Mouse (Mus musculus): ENCODE data around the gene Kank1. TPM values are rescaled to one million over a fixed set of nuclear protein-coding genes. Genes with fewer than 3 reads are reported as not detected.

Kank1 gene
- total RNA-seq, 2 experiments from 2014 or later: 50.3 to 50.6 TPM

DNA sequence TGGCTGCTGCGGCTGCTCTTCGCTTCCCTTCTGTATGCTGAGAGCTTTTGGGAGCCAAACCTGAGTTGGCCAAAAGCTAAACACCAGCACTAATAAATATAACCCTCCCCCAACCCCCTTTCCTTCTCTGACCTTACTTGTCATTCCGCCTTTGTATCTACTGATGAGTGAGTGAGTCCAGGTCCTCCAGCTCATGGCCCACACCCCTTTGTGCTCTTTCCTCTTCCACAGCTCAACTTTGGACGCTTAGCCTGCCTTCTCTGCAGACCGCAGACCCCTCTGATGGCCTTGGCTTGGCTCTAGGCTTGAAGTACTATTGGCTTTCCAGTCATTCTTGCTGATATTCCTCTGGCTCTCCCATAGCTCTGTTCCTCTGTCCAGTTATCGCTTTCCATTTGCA lies 16.4 kb downstream of the Kank1 start:
- peak; percentile 20 for DNase-seq

DNA sequence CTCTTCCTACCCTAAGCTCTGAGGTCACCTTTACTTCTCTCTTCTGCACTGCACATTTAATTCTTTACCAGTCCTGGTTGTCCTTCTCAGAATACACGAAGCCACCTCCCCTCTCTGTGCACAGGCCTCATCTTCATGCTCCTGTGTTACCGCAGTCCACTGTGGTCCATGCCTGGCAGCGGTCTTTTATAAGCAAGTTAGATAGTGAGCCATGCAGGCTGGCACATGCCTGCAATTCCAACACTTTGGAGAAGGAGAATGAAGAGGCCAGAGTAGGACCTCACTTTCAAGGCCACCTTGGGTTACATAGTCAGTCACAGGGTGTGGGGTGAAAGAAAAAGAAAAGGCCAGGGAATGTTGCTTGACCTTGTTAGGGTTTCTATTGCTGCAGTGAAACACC lies 16.9 kb downstream of the Kank1 start:
- peak; percentile 26 for DNase-seq

DNA sequence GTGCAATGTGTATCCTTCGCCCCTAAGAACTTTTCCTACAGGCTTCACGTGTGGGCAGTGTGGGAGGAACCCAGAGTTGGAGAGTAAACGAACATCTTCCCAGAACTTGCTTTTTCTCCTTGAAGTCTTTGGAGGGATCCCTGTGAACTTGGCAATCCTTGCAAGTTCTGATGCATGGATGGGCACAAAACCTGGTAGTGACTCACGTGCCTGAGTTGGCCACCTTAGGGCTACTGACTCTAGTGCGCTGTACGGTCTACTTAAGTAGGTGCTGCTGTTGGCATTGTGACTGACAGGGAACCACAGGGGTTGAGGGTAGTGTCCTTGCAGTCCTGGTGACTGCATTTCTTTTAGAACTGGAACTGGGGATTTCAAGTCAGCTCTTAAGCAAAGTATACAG lies 21.5 kb downstream of the Kank1 start:
- DNase-seq: no peak

DNA sequence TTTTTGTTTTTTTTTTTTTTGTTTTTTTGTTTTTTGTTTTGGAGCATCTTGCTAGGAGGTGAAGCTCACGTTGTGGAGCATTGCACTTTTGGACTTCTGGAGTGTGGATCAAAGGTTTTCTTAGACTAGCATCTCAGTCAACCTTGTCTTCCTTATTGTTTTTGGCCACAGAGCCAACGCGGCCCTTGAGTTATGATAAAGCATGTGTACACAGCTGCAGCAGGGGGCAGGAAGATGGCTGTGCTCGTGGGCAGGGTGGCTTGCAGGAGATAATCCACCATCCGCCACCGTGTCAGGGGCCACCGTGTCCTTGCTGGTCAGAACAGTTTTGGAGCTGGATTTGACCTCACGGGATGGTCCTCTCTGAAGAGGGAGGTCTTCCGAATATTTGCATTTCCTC lies 29.4 kb downstream of the Kank1 start:
- DNase-seq: no peak

DNA sequence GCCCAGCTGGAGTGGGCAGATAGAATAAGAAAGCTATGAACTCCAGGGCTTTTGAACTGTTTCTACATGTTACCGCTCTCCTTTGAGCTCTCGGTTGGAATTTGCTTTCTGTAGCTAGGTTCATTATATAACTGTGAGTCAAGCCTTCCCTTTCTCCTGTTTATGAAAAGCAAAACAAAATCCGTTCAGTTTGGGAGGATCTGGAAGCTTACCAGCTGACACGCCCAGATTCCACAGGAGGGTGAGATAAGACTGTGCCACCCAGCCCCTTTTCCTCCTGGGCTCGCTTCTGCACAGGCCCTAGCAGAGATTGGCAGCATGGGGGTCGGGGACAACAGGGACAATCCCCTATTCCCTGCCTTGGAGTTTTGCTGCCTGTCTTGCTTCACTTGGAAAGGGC lies 30.5 kb downstream of the Kank1 start:
- peak; percentile 38 for DNase-seq

DNA sequence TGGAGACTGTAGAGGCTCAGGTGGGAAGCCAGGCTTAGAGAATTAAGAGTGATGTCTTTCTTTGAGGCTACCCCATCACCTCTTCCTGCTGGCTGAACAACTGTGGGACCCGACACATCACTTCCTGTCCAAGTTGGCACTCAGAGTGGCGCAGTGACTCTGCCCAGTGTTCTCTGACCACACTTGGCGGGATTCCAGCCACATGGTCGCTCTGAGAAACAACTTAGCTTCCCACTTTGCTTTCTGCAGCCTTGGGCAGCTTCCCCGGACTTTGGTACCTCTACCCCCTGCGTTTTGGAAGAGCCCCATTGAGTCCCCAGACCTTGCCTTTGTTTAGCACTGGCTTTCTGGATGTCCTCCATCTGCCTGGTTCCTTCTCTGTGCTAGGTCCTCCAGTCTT lies 31.8 kb downstream of the Kank1 start:
- DNase-seq: peak; percentile 80

DNA sequence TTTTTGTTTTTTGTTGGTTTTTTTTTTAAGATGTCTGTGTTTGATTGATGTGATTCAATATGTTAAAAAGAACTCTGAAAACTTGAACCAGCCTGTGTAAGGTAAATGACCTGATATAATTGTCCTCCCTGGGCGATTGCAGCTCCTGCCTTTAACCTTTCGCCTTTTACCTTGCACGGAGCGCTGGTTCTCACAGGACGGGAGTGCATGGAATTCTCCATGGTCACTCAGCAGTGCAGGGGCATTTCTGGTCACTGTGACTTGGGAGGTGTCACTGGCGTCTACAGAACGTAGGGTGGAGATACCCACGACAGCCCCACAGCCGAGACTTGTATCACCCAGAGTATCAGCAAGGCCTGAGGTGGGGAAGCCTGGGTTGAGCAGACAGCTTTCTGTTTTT lies 34.8 kb downstream of the Kank1 start:
- no peak for DNase-seq

DNA sequence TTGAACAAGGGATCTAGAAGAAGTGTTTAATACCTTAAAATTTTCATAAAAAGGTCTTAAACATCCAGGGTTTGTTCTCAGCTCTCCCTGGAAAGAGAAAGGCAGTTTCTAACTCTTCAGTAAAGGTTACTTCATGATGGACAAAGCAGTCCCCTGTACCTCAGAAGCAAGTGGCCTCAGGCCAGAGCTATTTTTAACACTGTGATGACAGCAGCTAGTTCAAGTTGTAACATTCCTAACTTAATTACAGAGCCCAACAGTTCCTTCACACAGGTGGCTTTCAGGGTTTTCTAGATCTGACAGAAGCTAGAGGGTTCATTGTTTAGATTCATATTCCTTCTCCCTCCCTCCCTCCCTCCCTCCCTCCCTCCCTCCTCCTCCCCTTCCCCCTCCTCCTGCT lies 36.4 kb downstream of the Kank1 start:
- peak; percentile 71 for DNase-seq

DNA sequence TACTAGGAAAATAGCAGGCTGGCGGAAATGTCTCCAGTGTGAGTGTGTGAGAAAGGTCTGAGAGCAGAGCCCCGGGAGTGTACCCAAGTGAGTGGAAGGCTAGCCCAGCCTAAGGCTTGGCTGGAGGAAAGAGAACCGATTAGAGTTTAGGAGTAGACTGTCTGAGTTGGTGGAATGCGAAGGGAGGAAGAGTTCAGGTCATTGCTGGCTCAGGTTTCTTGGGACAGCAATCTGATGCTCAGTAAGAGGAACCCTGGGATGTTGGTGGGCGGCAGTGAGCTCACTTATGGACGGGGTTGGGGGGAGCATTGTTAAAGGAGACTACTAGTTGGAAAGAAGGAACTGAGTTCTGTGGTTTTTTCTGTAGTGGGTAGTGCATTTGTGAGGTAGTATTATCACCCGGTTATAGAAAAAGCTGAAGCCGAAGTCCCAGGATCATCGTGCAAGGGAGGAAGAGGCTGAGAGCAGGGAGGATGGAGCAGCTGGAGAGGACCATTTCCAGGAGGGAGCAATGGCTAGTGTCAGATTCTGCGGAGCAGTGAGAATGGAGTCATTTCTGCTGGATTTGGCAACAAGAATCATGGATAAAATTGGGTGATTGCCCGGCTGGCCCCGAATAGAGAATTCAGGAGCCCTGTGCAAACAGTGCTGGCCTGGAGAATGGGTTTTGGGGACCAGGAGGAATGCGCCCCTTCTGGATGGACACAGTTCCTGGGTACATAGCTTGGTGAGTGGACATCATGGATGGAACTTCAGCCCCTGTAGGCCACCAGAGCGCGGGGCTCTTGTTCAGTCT lies 40.0 kb downstream of the Kank1 start:
- peak; percentile 28 for DNase-seq

DNA sequence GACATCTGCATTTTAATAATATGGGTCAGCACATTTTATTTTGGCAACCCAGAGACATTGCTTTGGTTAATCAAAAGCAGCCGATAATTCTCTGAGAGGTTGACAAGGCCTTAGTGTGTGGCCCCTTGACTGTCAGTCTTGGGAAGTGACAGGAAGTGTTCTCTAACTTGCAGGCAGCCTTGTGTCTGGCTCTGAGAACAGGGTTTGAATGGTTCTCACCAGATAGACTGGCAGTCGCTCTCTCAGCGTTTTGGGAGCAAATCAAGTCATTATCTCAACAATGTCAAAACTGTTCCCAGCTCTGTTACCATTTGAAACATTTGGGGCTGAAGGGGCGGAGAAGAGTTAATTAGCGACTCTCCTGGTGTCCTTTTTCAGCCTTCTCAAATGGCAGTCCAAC lies 41.0 kb downstream of the Kank1 start:
- DNase-seq: no peak

DNA sequence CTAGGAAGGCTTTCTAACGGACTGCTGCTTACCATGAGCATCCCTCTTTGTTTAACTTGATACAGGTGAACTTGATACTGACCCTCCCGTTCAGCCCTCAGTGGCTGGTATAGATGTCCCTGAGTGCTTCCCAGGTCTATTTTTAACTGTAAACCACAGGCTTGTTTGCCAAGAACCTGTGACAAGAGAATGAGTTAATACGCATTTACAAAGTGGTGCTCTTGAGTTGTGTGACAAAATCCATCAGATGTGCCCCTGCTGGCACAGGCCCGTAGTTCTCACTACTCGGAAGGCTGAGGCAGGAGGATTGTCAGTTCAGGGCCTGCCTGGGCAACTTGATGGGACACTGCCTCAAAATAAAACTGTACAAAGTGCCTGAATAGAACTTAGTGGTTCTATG lies 42.8 kb downstream of the Kank1 start:
- peak; percentile 21 for DNase-seq

DNA sequence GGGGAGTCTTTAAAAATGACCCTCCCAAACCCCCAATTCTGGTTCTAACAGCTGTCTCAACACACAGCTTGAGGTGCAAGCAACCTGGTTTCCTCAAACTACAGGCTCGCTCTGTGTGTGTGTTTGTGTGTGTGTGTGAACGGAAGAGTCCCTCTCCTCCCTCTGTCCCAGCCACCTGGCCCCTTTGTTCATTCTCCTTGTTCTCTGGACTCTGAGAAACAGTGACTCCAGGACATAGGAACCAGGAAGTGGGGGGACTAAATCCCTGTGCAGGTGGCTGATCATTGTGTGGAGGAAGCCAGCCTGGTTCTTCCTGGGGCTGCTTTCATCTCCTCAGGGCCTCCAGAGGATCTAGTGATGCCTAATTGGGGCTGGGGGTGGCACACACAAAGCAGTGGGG lies 46.9 kb downstream of the Kank1 start:
- no peak for DNase-seq

DNA sequence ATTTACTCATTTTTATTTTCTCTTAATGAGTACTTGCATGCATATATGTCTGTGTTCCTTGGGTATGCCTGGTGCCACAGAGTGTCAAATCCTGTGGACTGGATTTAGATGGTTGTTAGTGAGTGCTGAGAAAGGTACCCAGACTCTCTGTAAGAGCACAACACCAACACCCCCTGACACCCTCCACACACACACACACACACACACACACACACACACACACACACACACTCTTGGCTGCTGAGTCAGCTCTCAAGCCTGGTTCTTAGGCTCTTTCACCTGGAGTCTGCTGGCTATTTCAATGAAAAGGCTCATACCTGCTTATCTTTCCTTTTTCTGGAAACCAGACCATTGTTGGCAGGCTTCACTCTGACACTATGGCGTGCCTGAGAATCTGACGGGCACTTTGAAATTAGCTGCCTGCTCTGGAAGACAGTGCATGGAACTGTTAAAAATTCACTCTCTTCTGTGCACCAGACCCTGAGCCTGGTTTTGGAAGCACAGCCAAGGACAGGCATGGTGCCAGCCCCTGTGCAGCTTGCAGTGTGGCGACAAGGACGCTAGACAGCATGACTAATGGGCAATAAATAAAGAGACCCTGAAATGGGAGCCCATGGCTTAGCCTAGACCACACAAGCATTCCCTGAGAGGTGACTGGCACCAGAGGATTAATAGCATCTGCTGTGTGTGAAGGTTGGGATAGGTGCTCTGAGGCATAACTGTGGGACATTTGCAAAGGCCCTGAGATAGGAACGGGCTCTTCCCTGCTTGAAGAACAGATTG lies 49.2 kb downstream of the Kank1 start:
- peak; percentile 85 for DNase-seq

DNA sequence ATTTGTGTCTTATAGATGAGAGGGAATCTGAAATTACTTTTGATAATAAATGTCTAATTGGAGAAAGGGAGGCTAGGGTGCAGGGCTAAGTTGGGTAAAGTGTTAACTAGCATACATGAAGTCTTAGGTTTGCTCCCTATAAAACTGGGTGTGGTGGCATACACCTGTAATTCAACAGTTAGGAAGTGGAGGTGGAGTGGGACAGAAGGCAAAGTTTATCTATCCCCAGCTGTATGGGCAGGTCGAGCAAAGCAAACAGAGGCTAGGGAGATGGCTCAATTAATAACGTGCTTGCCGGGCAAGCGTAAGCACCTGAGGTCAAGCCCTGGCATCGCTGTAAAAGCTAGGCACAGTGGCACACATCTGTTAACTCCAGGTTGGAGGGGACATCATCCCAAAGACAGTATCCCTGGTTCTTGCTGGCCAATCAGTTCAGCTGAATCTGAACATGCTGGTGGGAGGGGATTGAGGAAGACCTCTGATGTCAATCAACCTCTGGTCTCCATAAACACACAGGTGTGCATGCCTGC lies 54.3 kb downstream of the Kank1 start:
- DNase-seq: no peak

DNA sequence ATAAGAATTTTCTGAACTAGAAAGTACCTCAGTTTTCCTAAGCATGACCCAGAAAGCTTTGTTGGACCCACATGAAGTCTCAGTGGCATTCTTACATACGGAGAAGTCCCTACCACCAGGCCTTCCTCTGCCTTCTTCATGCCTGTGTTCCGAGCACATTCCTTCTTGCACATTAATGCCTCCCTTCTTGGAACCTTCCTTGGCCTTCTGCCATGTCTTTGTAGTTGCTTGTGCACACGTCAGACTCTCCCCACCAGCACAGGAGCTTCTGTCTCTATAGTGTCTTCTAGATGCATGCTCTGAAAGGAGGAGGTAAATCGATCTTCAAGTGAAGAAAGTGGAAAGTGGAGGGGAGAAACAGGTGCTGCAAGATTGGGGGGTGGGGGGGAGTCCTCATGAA lies 58.4 kb downstream of the Kank1 start:
- no peak for DNase-seq

DNA sequence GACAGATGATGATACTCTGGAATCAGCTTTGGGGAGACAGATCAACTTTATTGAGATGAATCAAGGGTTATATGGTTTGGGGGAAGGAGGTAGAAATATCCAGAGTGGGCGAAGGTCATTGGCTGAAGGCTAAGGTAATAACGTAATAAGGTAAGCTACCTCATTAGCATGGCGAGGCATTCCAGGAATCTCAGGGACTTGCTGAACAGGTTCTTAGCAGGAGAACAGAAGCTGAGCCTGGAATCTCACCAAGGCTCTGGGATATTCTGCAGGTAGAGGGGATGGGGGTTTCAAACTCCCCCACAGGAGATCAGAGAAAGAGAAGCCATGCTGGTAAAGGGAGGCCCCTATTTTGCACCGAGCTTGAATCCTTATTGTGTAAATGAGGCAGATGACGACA lies 60.5 kb downstream of the Kank1 start:
- DNase-seq: no peak

DNA sequence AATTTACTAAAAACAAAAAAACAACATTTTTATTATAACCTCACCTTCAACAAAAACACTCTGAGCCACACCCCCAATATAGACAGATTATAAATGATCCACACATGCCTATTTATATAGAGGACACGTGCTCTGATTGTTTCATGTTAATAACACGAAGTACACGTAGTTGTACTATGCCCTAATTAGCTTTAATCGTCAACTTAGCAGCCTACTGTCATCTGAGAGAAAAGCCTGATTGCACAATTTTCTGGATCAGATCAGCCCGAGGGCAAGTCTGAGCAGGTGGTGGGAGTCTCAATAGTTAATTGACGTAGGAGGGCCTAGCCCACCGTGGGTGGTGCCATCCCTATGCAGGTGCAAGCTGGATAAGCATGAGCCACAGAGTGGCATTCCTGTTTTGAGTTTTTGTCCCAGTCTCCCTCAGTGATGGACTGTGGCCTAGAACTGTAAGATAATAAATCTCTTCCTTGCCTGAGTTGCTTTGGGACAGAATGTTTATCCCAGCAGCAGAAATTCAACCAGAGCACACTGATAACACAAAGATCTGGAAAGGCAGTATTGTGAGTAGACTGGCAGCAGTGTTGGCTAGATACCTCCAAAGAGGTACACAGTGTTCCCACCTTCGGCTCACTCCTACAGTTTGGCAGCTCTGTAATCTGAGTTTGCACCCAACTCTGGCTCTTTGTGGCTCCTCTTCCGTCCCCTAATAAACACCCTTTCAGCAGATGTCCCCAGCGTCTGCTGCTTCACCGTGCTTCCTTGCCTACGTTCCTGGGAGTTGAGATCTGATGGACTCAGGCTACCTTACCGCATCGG lies 63.3 kb downstream of the Kank1 start:
- no peak for DNase-seq

DNA sequence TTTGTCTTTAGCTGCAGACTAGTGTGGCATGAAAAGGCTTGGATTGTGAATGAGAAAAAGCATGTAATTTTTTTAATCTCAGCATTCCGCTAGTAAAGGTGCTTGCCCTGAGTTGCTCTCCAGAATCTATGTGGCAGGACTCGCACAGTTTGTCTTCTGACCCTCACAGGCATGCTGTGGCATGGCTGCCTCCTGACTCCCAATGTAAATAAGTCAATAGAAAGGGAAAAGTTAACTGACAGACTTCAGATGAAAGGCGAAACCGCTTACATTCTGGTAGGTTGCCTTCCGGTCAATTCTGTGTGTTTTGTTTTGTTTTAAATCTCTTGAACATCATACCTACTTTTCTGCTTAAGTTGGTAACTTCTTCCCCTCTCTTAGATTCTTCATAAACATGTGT lies 64.4 kb downstream of the Kank1 start:
- no peak for DNase-seq

DNA sequence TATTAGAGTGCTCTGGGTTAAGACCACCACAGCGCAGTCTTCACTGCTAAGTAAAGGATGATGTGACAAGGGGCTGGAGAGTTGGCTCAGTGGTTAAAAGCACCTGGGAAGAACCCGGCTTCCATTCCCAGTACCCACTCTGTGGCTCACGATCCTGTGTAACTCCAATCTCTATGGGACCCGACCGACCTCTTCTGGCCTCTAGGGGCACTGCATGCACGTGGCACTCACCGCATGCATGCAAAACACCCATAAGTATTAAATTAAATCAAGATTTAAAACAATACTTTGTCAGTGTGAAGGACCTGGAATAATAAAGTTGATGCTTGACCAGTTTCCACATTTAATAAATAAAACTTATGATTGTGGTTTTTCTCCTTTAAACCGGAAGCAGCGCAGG lies 69.5 kb downstream of the Kank1 start:
- DNase-seq: no peak

DNA sequence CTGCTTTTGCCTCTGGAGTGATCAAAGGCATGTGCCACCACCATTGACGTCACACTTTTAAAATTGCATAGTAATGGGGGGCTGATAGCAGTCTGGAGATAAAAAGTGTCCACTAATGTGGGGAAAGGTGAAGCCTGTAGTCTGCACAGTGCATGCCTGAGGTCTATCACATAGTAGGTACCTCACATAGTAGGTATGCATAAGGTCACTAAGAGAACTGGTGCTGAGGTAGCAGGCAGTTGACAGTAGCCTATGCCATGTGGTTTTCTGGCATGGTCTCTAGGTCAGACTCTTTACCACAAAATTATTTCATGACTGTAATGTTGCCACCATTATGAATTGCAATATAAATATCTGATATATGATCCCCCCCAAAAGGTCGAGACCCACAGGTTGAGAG lies 71.4 kb downstream of the Kank1 start:
- no peak for DNase-seq

DNA sequence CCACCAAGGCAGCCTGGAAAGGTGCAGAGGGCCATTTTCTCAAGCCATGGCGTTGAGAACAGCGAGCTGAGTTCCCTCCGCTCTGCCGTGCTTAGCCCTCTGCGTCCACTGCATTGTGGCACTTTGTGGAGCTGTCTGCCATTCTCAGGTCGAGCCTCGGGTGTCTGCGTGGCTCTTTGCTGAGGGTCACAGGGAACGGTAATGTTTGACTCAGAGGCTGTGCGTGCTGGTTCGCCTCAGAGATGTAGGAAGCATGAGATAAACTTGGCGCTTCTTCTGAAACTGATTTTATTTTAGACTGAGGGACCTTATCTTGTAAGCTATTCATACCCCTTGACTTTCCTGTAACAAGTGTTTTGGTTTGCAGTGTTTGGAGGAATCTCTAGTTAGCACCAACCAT lies 72.0 kb downstream of the Kank1 start:
- peak; percentile 18 for DNase-seq

DNA sequence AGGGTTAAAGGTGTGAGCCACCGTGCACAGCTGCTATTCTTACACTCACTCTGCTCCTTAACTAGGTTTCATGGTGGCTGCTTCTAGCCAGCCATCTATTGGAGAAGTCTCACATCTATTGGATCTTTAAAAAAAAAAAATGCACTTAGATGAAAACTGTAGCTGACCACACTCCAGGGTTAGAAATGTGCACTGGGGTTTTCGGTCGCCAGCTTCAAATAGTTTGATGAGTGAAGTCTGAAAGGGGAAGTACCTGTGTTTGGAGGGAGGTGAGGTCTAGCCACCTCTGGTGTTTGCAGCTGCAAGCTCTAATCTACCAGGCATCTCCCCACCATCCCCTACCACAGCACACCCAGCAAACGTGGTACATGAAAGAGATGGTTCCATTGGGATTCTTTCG lies 74.2 kb downstream of the Kank1 start:
- DNase-seq: no peak

DNA sequence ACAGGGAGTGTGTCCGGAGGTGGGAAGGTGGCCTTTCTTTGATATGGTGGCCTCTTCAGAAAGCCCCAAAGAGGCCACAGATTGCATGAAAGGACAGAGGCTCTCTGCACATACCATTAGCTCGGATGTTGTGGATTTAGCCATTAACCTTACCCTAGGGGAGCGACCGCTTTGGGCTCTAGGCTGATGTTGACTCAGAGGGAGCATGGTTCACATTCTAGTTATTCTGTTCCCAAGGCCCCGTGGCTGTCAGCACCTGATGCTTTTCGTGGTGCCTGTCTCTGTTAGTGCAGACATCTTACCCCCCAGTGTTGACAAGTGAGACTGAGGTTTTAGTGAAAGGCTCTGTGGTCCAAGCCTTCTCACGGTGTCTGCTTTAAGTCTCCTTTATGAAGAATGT lies 74.9 kb downstream of the Kank1 start:
- no peak for DNase-seq

Measured in heart, postnatal 4 days (tissue).